Mouse (Mus musculus) intestine, embryonic 14.5 days (tissue): ENCODE results near the gene Jtb. TPM values are rescaled to one million over a fixed set of nuclear protein-coding genes. Genes with fewer than 3 reads are reported as not detected.

Experiments used
- ATAC-seq: fragments of 200-750 bp; cut with Nextera tagmentation; replicated peaks from 2 replicates; pipeline ENCODE4 v1.8.0; 2017; ENCODE audit warnings: low read depth, moderate number of reproducible peaks, moderate TSS enrichment, moderate library complexity; ENCODE audit not compliant: low FRiP score, low TSS enrichment
- DNase-seq: peaks from one replicate; pipeline ENCODE4 v3.0.0-alpha.2; 2018; ENCODE audit warnings: low spot score
- H3K27ac ChIP-seq: fragments of 300-500 bp; sonication (generic); 2 replicates; pipeline ENCODE4 v1.5.1; 2014; ENCODE audit warnings: low read depth, mild to moderate bottlenecking, control low read depth
- H3K27me3 ChIP-seq: fragments of 300-500 bp; sonication (generic); replicated peaks from 2 replicates; pipeline ENCODE4 v1.6.1; 2014; ENCODE audit warnings: low read length, control low read depth; ENCODE audit not compliant: control insufficient read depth, insufficient read depth
- H3K36me3 ChIP-seq: fragments of 300-500 bp; sonication (generic); 2 replicates; pipeline ENCODE4 v1.6.1; 2014; ENCODE audit warnings: low read length, control low read depth; ENCODE audit not compliant: control insufficient read depth, insufficient read depth
- H3K4me1 ChIP-seq: fragments of 300-500 bp; sonication (generic); replicated peaks from 2 replicates; pipeline ENCODE4 v1.6.1; 2014; ENCODE audit warnings: low read length, control low read depth, mixed read lengths; ENCODE audit not compliant: control insufficient read depth, insufficient read depth
- H3K4me2 ChIP-seq: fragments of 300-500 bp; sonication (generic); 2 replicates; pipeline ENCODE4 v1.6.1; 2014; ENCODE audit warnings: low read length
- H3K4me3 ChIP-seq: fragments of 300-500 bp; sonication (generic); 2 replicates; pipeline ENCODE4 v1.5.1; 2014; ENCODE audit warnings: low read depth, low read length, control low read depth, mixed read lengths
- H3K9ac ChIP-seq: fragments of 300-500 bp; sonication (generic); 2 replicates; pipeline ENCODE4 v1.6.1; 2014; ENCODE audit warnings: mild to moderate bottlenecking, low read length
- H3K9me3 ChIP-seq: fragments of 300-500 bp; sonication (generic); 2 replicates; pipeline ENCODE4 v1.6.1; 2016; ENCODE audit warnings: low read length, control low read depth; ENCODE audit not compliant: control insufficient read depth
- WGBS: fragments of 180-500 bp; shearing (Covaris S2); extraction: QIAGEN DNeasy Blood & Tissue Kit; methylation state at CpG from one replicate; pipeline ENCODE4 v1.1.7; 2014; 5-methylcytosine and 5-hydroxymethylcytosine counted together
- polyA plus RNA-seq: library from polyadenylated mRNA; unstranded; fragments of >200 nt; fragmentation: Nextera tagmentation; extraction: Ambion mirVana; gene quantifications from 2 replicates; pipeline ENCODE4 v1.2.1, GENCODE M21; 2014

Jtb gene
- polyA plus RNA-seq, 1 experiment from 2014 or later: 112 TPM

- Histone ChIP-seq H3K36me3 (peaks cover 24% of the 10 kb centered on the region), H3K4me1 (no peaks in the 10 kb centered on the region), H3K9ac (no peak overlapping the region), H3K27ac (no peak overlapping the region), H3K27me3 (no peaks in the 10 kb centered on the region), H3K4me2 (no peak overlapping the region), H3K9me3 (no peaks in the 10 kb centered on the region), H3K4me3 (no peak overlapping the region)
- no peak for ATAC-seq
- WGBS: 92% methylated on average over 2 of the region's 2 CpGs
- no peak for DNase-seq
Observed at GRCm38 (mm10) chr3:90204582-90204981, 26.8 kb upstream of the Jtb start.

DNA sequence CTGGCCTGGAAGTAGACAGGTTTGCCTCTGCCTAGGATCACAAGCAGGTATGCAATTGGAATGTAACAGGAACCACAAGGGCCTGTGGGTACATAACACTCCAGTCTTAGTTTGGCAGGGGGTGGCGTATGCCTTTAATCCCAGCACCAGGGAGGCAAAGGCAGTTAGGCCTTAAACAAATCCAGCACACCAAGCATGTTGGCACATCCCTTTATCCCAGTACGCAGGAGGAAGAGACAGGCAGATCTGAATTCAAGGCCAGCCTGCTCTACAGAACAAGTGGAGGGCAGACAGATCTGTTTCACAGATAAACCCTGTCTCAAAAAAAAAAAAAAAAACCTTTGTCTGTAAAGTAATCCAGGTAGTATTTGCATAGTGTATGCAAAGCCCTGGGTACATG lies 22.7 kb upstream of the Jtb start:
- Histone ChIP-seq H3K9ac (no peak overlapping the region), H3K4me3 (no peak overlapping the region), H3K4me1 (peaks cover 15% of the 10 kb centered on the region), H3K36me3 (peaks cover 53% of the 10 kb centered on the region), H3K27ac (no peak overlapping the region), H3K4me2 (no peak overlapping the region), H3K9me3 (no peaks in the 10 kb centered on the region), H3K27me3 (no peaks in the 10 kb centered on the region)
- WGBS: 89% methylated on average over 2 of the region's 2 CpGs
- ATAC-seq (no peak), DNase-seq (no peak)

- WGBS: 84% methylated on average over 5 of the region's 5 CpGs
- Histone ChIP-seq H3K9me3 (no peaks in the 10 kb centered on the region), H3K36me3 (peaks cover 53% of the 10 kb centered on the region), H3K4me2 (no peak overlapping the region), H3K27me3 (no peaks in the 10 kb centered on the region), H3K4me3 (no peak overlapping the region), H3K4me1 (peaks cover 21% of the 10 kb centered on the region), H3K27ac (no peak overlapping the region), H3K9ac (no peak overlapping the region)
- no peak for DNase-seq
- no peak for ATAC-seq
Observed at GRCm38 (mm10) chr3:90209908-90210566, 21.4 kb upstream of the Jtb start.

- 82% methylated on average over 13 of the region's 13 CpGs for WGBS
- H3K4me2 ChIP-seq: peak overlapping the region; percentile 97
- H3K27me3 ChIP-seq: no peaks in the 10 kb centered on the region
- peaks cover 53% of the 10 kb centered on the region for H3K36me3 ChIP-seq
- H3K9me3 ChIP-seq: no peaks in the 10 kb centered on the region
- H3K9ac ChIP-seq: peak overlapping the region; percentile 96
- H3K27ac ChIP-seq: no peak overlapping the region
- DNase-seq (no peak), ATAC-seq (no peak)
- H3K4me3 ChIP-seq: peak overlapping the region; percentile 98
- H3K4me1 ChIP-seq: peaks cover 21% of the 10 kb centered on the region
Observed at GRCm38 (mm10) chr3:90211475-90212398, 19.7 kb upstream of the Jtb start.

- no peak for DNase-seq
- no peak for ATAC-seq
- Histone ChIP-seq H3K4me3 (peak overlapping the region; percentile 98), H3K36me3 (peaks cover 48% of the 10 kb centered on the region), H3K9me3 (no peaks in the 10 kb centered on the region), H3K4me1 (peaks cover 21% of the 10 kb centered on the region), H3K4me2 (peak overlapping the region; percentile 97), H3K27ac (peak overlapping the region; percentile 90; the same call in 1 of the 2 replicates), H3K9ac (peak overlapping the region; percentile 96), H3K27me3 (no peaks in the 10 kb centered on the region)
- WGBS: 8% methylated on average over 5 of the region's 5 CpGs
Observed at GRCm38 (mm10) chr3:90212723-90213122, 18.7 kb upstream of the Jtb start.

DNA sequence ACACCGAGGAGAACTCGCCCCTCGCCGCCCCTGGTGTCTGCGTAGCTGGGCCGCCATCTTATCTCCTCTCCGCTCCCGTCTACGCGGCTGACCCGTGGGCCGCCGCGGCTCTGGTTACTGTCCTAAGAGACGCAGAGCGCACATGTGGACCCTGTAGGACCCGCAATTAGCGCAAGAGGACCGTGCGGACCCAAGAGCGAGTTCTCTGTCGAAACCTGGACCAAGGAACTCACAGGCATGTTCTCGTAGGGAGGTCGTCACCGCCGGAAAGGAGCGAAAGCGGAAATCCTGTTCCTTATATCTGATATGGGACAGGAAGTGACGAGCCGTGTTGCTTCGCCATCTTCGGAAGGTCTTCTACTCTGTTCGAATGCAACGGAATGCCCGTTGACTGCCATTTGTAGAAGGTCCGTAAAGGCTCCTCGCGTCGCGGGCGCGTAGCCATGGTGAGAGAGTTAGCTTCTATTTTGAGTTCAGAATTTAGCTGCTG lies 18.0 kb upstream of the Jtb start, which contains the start of the genes Rps27 and Rab13:
Rps27 (minus strand) TSS at position 275 of the 490 bp plus-strand sequence.
Rab13 (plus strand) TSS at position 319 of the 490 bp plus-strand sequence.
- under 1% methylated on average over 42 of the region's 42 CpGs for WGBS
- Histone ChIP-seq H3K9ac (peak within 1 kb of the TSS; percentile 96), H3K9me3 (no peaks in the 10 kb centered on the region), H3K36me3 (peaks cover 41% of the 10 kb centered on the region), H3K4me3 (peak within 1 kb of the TSS; percentile 98), H3K27me3 (no peaks in the 10 kb centered on the region), H3K27ac (peak within 1 kb of the TSS; percentile 90), H3K4me1 (peaks cover 21% of the 10 kb centered on the region), H3K4me2 (peak within 1 kb of the TSS; percentile 97)
- ATAC-seq: peak; percentile 93
- peak; percentile 98 for DNase-seq

GRCm38 (mm10) chr3:90213956-90214684 lies 17.3 kb upstream of the Jtb start:
- no peaks in the 10 kb centered on the region for H3K9me3 ChIP-seq
- DNase-seq: no peak
- H3K27me3 ChIP-seq: no peaks in the 10 kb centered on the region
- H3K36me3 ChIP-seq: peaks cover 34% of the 10 kb centered on the region
- peak overlapping the region; percentile 97 for H3K4me2 ChIP-seq
- peak overlapping the region; percentile 98 for H3K4me3 ChIP-seq
- peaks cover 21% of the 10 kb centered on the region for H3K4me1 ChIP-seq
- peak overlapping the region; percentile 90; the same call in 1 of the 2 replicates for H3K27ac ChIP-seq
- peak overlapping the region; percentile 96; the same call in 1 of the 2 replicates for H3K9ac ChIP-seq
- WGBS: 13% methylated on average over 12 of the region's 12 CpGs
- ATAC-seq: peak; percentile 62; the same call in 1 of the 2 replicates

GRCm38 (mm10) chr3:90215825-90216380 lies 15.5 kb upstream of the Jtb start:
- Histone ChIP-seq H3K4me1 (peaks cover 22% of the 10 kb centered on the region), H3K36me3 (peaks cover 17% of the 10 kb centered on the region), H3K4me3 (no peak overlapping the region), H3K9me3 (no peaks in the 10 kb centered on the region), H3K9ac (no peak overlapping the region), H3K27me3 (no peaks in the 10 kb centered on the region), H3K27ac (no peak overlapping the region), H3K4me2 (no peak overlapping the region)
- 39% methylated on average over 1 of the region's 1 CpGs for WGBS
- no peak for DNase-seq
- ATAC-seq: no peak
